Mouse (Mus musculus) thymus, adult 2 months (tissue): ENCODE data around the gene Lipa.

Experiments used
- CTCF ChIP-seq: fragments of 200-500 bp; IDR thresholded peaks from 2 replicates; pipeline ENCODE4 v1.5.1; 2012; ENCODE audit warnings: mild to moderate bottlenecking, control low read depth, low read length, moderate library complexity, borderline replicate concordance; ENCODE audit not compliant: control insufficient read depth, poor library complexity, insufficient read depth; ENCODE audit errors: extremely low read depth
- POLR2A ChIP-seq: fragments of 200-500 bp; IDR thresholded peaks from 2 replicates; pipeline ENCODE4 v1.6.1; 2012; ENCODE audit warnings: mild to moderate bottlenecking, low read length, control low read depth, moderate library complexity; ENCODE audit not compliant: control insufficient read depth, poor library complexity, insufficient read depth; ENCODE audit errors: extremely low read depth

- TF ChIP-seq CTCF: peak; percentile 83; the same call in 1 of the 2 replicates
- peak; percentile 51; the same call in 1 of the 2 replicates for TF ChIP-seq POLR2A
Measured at GRCm38 (mm10) chr19:34550534-34551223, 23.4 kb upstream of the Lipa start, which contains the start of gene Ifit2.
